Mouse (Mus musculus) midbrain, embryonic 16.5 days (tissue): ENCODE measurements around the gene Rap2b. TPM values are rescaled to one million over a fixed set of nuclear protein-coding genes. Genes with fewer than 3 reads are reported as not detected.

Experiments used
- ATAC-seq: fragments of 200-750 bp; cut with Nextera tagmentation; 2 replicates; pipeline ENCODE4 v1.8.0; 2017; ENCODE audit warnings: moderate TSS enrichment
- H3K27ac ChIP-seq: fragments of 300-500 bp; sonication (generic); 2 replicates; pipeline ENCODE4 v1.5.1; 2014; ENCODE audit warnings: mild to moderate bottlenecking, low read length, mixed read lengths
- H3K27me3 ChIP-seq: fragments of 300-500 bp; sonication (generic); 2 replicates; pipeline ENCODE4 v1.6.1; 2014; ENCODE audit warnings: low read depth, low read length, mixed read lengths; ENCODE audit not compliant: control insufficient read depth, insufficient read depth
- H3K36me3 ChIP-seq: fragments of 300-500 bp; sonication (generic); 2 replicates; pipeline ENCODE4 v1.6.1; 2014; ENCODE audit warnings: mild to moderate bottlenecking, low read length, moderate library complexity, mixed read lengths; ENCODE audit not compliant: control insufficient read depth, insufficient read depth
- H3K4me1 ChIP-seq: fragments of 300-500 bp; sonication (generic); 2 replicates; pipeline ENCODE4 v1.6.1; 2014; ENCODE audit warnings: mild to moderate bottlenecking, low read length, mixed read lengths; ENCODE audit not compliant: control insufficient read depth, insufficient read depth
- H3K4me2 ChIP-seq: fragments of 300-500 bp; sonication (generic); 2 replicates; pipeline ENCODE4 v1.6.1; 2014; ENCODE audit warnings: mild to moderate bottlenecking, low read length, mixed read lengths
- H3K4me3 ChIP-seq: fragments of 300-500 bp; sonication (generic); 2 replicates; pipeline ENCODE4 v1.5.1; 2014; ENCODE audit warnings: low read depth, mild to moderate bottlenecking, low read length, moderate library complexity, mixed read lengths
- H3K9ac ChIP-seq: fragments of 300-500 bp; sonication (generic); 2 replicates; pipeline ENCODE4 v1.6.1; 2014; ENCODE audit warnings: low read depth, low read length, mixed read lengths
- H3K9me3 ChIP-seq: fragments of 300-500 bp; sonication (generic); replicated peaks from 2 replicates; pipeline ENCODE4 v1.6.1; 2014; ENCODE audit warnings: mild to moderate bottlenecking, low read length, mixed read lengths; ENCODE audit not compliant: control insufficient read depth, poor library complexity, severe bottlenecking
- WGBS: fragments of 180-500 bp; shearing (Covaris S2); extraction: QIAGEN DNeasy Blood & Tissue Kit; methylation state at CpG from one replicate; pipeline ENCODE4 v1.1.7; 2014; 5-methylcytosine and 5-hydroxymethylcytosine counted together
- polyA plus RNA-seq: library from polyadenylated mRNA; unstranded; fragments of >200 nt; fragmentation: Nextera tagmentation; extraction: Ambion mirVana; gene quantifications from 2 replicates; pipeline ENCODE4 v1.2.1, GENCODE M21; 2015

Rap2b gene
- polyA plus RNA-seq, 1 experiment from 2014 or later = 11.6 TPM

- H3K9me3 ChIP-seq = no peaks in the 10 kb centered on the region
- peak; percentile 15 for ATAC-seq
- H3K36me3 ChIP-seq = peaks cover 2% of the 10 kb centered on the region; the same call in 1 of the 2 replicates
- H3K27me3 ChIP-seq = no peaks in the 10 kb centered on the region; the same call in 1 of the 2 replicates
- peak overlapping the region; percentile 92 for H3K9ac ChIP-seq
- WGBS = under 1% methylated on average over 68 of the region's 68 CpGs
- peak overlapping the region; percentile 93 for H3K27ac ChIP-seq
- peak overlapping the region; percentile 97 for H3K4me3 ChIP-seq
- H3K4me2 ChIP-seq = peak overlapping the region; percentile 82
- peaks cover 26% of the 10 kb centered on the region for H3K4me1 ChIP-seq
Measured at GRCm38 (mm10) chr3:61364978-61365778, 3.7 kb downstream of the Rap2b start.

- Histone ChIP-seq H3K36me3 (peaks cover 2% of the 10 kb centered on the region; the same call in 1 of the 2 replicates), H3K9me3 (no peaks in the 10 kb centered on the region), H3K4me2 (peak within 1 kb of the TSS; percentile 82), H3K9ac (peak within 1 kb of the TSS; percentile 92), H3K27me3 (no peaks in the 10 kb centered on the region), H3K4me1 (peaks cover 26% of the 10 kb centered on the region), H3K27ac (peak within 1 kb of the TSS; percentile 93), H3K4me3 (peak within 1 kb of the TSS; percentile 97)
- 2% methylated on average over 10 of the region's 10 CpGs for WGBS
- no peak for ATAC-seq
Measured at GRCm38 (mm10) chr3:61365779-61366373, 4.4 kb downstream of the Rap2b start, which contains the start of gene B430305J03Rik. Gene B430305J03Rik, minus strand, starts transcription at chr3:61365951.

- H3K36me3 ChIP-seq = peaks cover 2% of the 10 kb centered on the region; the same call in 1 of the 2 replicates
- H3K4me2 ChIP-seq = peak overlapping the region; percentile 5; the same call in 1 of the 2 replicates
- H3K4me1 ChIP-seq = peaks cover 26% of the 10 kb centered on the region
- H3K27me3 ChIP-seq = no peaks in the 10 kb centered on the region
- 93% methylated on average over 1 of the region's 1 CpGs for WGBS
- no peak for ATAC-seq
- H3K27ac ChIP-seq = no peak overlapping the region
- no peak overlapping the region for H3K9ac ChIP-seq
- H3K4me3 ChIP-seq = no peak overlapping the region
- no peaks in the 10 kb centered on the region for H3K9me3 ChIP-seq
Measured at GRCm38 (mm10) chr3:61368446-61368845, 7.0 kb downstream of the Rap2b start.

- Histone ChIP-seq H3K9ac (no peak overlapping the region), H3K27me3 (no peaks in the 10 kb centered on the region), H3K36me3 (no peaks in the 10 kb centered on the region), H3K4me2 (no peak overlapping the region), H3K4me3 (no peak overlapping the region), H3K27ac (no peak overlapping the region), H3K9me3 (no peaks in the 10 kb centered on the region), H3K4me1 (no peaks in the 10 kb centered on the region)
- whole genome bisulfite sequencing = 97% methylated on average over 8 of the region's 8 CpGs
- ATAC-seq = no peak
Measured at GRCm38 (mm10) chr3:61376001-61376400, 14.6 kb downstream of the Rap2b start.

DNA sequence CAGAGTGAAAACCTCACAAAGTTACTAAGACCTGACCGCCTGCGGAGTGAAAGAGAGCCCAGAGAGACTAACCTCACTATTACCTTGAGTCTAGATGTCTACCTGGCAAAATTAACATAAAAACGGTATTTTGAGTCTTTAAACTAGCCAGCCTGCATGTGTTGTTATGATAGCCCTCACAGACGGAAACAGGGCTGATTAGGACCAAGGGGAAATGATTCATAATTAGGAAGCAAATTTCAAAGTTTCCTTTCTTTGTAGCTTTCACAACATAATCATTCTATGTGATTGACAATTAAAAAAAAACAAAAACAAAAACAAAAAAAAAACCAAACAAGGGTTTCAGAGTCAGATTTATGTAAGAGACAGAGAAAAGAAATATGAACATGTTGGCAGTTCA is 24.9 kb downstream of the Rap2b start:
- H3K4me2 ChIP-seq = no peak overlapping the region
- H3K4me1 ChIP-seq = no peaks in the 10 kb centered on the region
- no peaks in the 10 kb centered on the region for H3K9me3 ChIP-seq
- no peak for ATAC-seq
- no peak overlapping the region for H3K4me3 ChIP-seq
- no peak overlapping the region for H3K27ac ChIP-seq
- WGBS = 86% methylated on average over 4 of the region's 4 CpGs
- H3K9ac ChIP-seq = no peak overlapping the region
- H3K27me3 ChIP-seq = no peaks in the 10 kb centered on the region
- H3K36me3 ChIP-seq = no peaks in the 10 kb centered on the region

GRCm38 (mm10) chr3:61391564-61391963 is 30.1 kb downstream of the Rap2b start:
- H3K9me3 ChIP-seq = no peaks in the 10 kb centered on the region
- no peaks in the 10 kb centered on the region for H3K4me1 ChIP-seq
- no peak overlapping the region for H3K4me3 ChIP-seq
- no peak overlapping the region for H3K4me2 ChIP-seq
- no peak overlapping the region for H3K27ac ChIP-seq
- no peaks in the 10 kb centered on the region for H3K27me3 ChIP-seq
- no peak for ATAC-seq
- no peak overlapping the region for H3K9ac ChIP-seq
- 83% methylated on average over 4 of the region's 4 CpGs for WGBS
- H3K36me3 ChIP-seq = no peaks in the 10 kb centered on the region

GRCm38 (mm10) chr3:61392881-61393280 is 31.4 kb downstream of the Rap2b start:
- no peaks in the 10 kb centered on the region for H3K36me3 ChIP-seq
- no peak overlapping the region for H3K9ac ChIP-seq
- 69% methylated on average over 1 of the region's 1 CpGs for whole genome bisulfite sequencing
- H3K4me1 ChIP-seq = no peaks in the 10 kb centered on the region
- H3K27ac ChIP-seq = no peak overlapping the region
- H3K27me3 ChIP-seq = no peaks in the 10 kb centered on the region
- no peak overlapping the region for H3K4me3 ChIP-seq
- no peak overlapping the region for H3K4me2 ChIP-seq
- no peak for ATAC-seq
- no peaks in the 10 kb centered on the region for H3K9me3 ChIP-seq

DNA sequence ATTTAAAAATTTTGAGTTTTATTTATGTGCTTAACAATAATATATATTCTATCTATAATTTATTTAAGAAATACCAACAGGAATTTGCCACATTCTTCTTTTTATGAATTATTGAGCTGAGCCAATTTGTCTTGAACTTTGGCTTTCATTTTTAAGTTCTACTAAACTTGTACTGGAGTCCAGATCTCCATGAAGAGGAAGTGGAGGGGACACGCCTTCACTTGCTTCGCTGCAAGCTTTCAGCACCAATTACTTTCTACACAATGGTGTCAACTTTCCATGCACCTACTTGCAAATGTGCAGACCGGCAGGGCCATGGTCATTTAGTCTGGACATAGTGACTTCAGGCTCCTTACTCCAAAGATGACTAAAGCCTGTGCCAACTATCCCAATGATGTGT is 32.1 kb downstream of the Rap2b start:
- no peak overlapping the region for H3K9ac ChIP-seq
- H3K27me3 ChIP-seq = no peaks in the 10 kb centered on the region
- no peak overlapping the region for H3K4me3 ChIP-seq
- ATAC-seq = no peak
- no peaks in the 10 kb centered on the region for H3K9me3 ChIP-seq
- 77% methylated on average over 3 of the region's 3 CpGs for WGBS
- H3K4me1 ChIP-seq = no peaks in the 10 kb centered on the region
- no peak overlapping the region for H3K27ac ChIP-seq
- no peaks in the 10 kb centered on the region for H3K36me3 ChIP-seq
- H3K4me2 ChIP-seq = no peak overlapping the region

GRCm38 (mm10) chr3:61395382-61395781 is 33.9 kb downstream of the Rap2b start:
- H3K9me3 ChIP-seq = no peaks in the 10 kb centered on the region
- H3K4me1 ChIP-seq = no peaks in the 10 kb centered on the region
- H3K4me2 ChIP-seq = no peak overlapping the region
- H3K4me3 ChIP-seq = no peak overlapping the region
- ATAC-seq = no peak
- no peak overlapping the region for H3K9ac ChIP-seq
- no peak overlapping the region for H3K27ac ChIP-seq
- 93% methylated on average over 3 of the region's 3 CpGs for WGBS
- H3K27me3 ChIP-seq = no peaks in the 10 kb centered on the region
- H3K36me3 ChIP-seq = no peaks in the 10 kb centered on the region
